Mouse (Mus musculus) midbrain, embryonic 14.5 days (tissue): Measurements from ENCODE around the gene Srpk2. TPM values are rescaled to one million over a fixed set of nuclear protein-coding genes. Genes with fewer than 3 reads are reported as not detected.

ENCODE experiments used
- ATAC-seq: fragments of 200-750 bp; cut with Nextera tagmentation; 2 replicates; pipeline ENCODE4 v1.8.0; 2017; ENCODE audit warnings: moderate number of reproducible peaks, moderate library complexity; ENCODE audit not compliant: low FRiP score, low TSS enrichment
- DNase-seq: peaks from one replicate; pipeline ENCODE4 v3.0.0-alpha.2; 2015
- H3K27ac ChIP-seq: fragments of 300-500 bp; sonication (generic); replicated peaks from 2 replicates; pipeline ENCODE4 v1.5.1; 2014; ENCODE audit warnings: mild to moderate bottlenecking, low read depth, low read length, moderate library complexity
- H3K27me3 ChIP-seq: fragments of 300-500 bp; sonication (generic); 2 replicates; pipeline ENCODE4 v1.6.1; 2014; ENCODE audit warnings: low read length, control low read depth, mixed read lengths; ENCODE audit not compliant: control insufficient read depth, insufficient read depth
- H3K36me3 ChIP-seq: fragments of 300-500 bp; sonication (generic); 2 replicates; pipeline ENCODE4 v1.6.1; 2014; ENCODE audit warnings: low read length, control low read depth; ENCODE audit not compliant: control insufficient read depth, insufficient read depth
- H3K4me1 ChIP-seq: fragments of 300-500 bp; sonication (generic); 2 replicates; pipeline ENCODE4 v1.6.1; 2014; ENCODE audit warnings: mild to moderate bottlenecking, antibody characterized with exemption, low read length, control low read depth; ENCODE audit not compliant: control insufficient read depth, insufficient read depth
- H3K4me2 ChIP-seq: fragments of 300-500 bp; sonication (generic); 2 replicates; pipeline ENCODE4 v1.6.1; 2014; ENCODE audit warnings: mild to moderate bottlenecking, low read length, moderate library complexity
- H3K4me3 ChIP-seq: fragments of 300-500 bp; sonication (generic); replicated peaks from 2 replicates; pipeline ENCODE4 v1.5.1; 2014; ENCODE audit warnings: low read depth, low read length
- H3K9ac ChIP-seq: fragments of 300-500 bp; sonication (generic); replicated peaks from 2 replicates; pipeline ENCODE4 v1.6.1; 2014; ENCODE audit warnings: mild to moderate bottlenecking, low read length, moderate library complexity
- H3K9me3 ChIP-seq: fragments of 300-500 bp; sonication (generic); 2 replicates; pipeline ENCODE4 v1.6.1; 2016; ENCODE audit warnings: low read length, control low read depth, mixed read lengths; ENCODE audit not compliant: control insufficient read depth
- WGBS: fragments of 180-500 bp; shearing (Covaris S2); extraction: QIAGEN DNeasy Blood & Tissue Kit; methylation state at CpG from one replicate; pipeline ENCODE4 v1.1.7; 2014; 5-methylcytosine and 5-hydroxymethylcytosine counted together
- polyA plus RNA-seq: library from polyadenylated mRNA; unstranded; fragments of >200 nt; fragmentation: Nextera tagmentation; extraction: Ambion mirVana; gene quantifications from 2 replicates; pipeline ENCODE4 v1.2.1, GENCODE M21; 2014

Srpk2 gene
- polyA plus RNA-seq, 1 experiment from 2014 or later, result 121 TPM

- Histone ChIP-seq H3K4me3 (no peak overlapping the region), H3K27ac (peak overlapping the region; percentile 21), H3K4me1 (no peaks in the 10 kb centered on the region), H3K27me3 (no peaks in the 10 kb centered on the region), H3K9me3 (no peaks in the 10 kb centered on the region), H3K9ac (no peak overlapping the region), H3K4me2 (no peak overlapping the region), H3K36me3 (peaks cover 51% of the 10 kb centered on the region)
- ATAC-seq, result peak; percentile 31; the same call in 1 of the 2 replicates
- WGBS, result 29% methylated on average over 3 of the region's 3 CpGs
- DNase-seq, result peak; percentile 68
These were observed 167.5 kb downstream of the Srpk2 start for GRCm38 (mm10) chr5:23516962-23517361.

GRCm38 (mm10) chr5:23515038-23515437 lies 169.4 kb downstream of the Srpk2 start:
- Histone ChIP-seq H3K4me1 (no peaks in the 10 kb centered on the region), H3K9me3 (no peaks in the 10 kb centered on the region), H3K36me3 (peaks cover 60% of the 10 kb centered on the region), H3K27me3 (no peaks in the 10 kb centered on the region), H3K27ac (no peak overlapping the region), H3K4me2 (no peak overlapping the region), H3K4me3 (no peak overlapping the region), H3K9ac (no peak overlapping the region)
- WGBS, result 96% methylated on average over 10 of the region's 10 CpGs
- no peak for ATAC-seq
- no peak for DNase-seq

GRCm38 (mm10) chr5:23513468-23513867 lies 170.9 kb downstream of the Srpk2 start:
- Histone ChIP-seq H3K4me3 (no peak overlapping the region), H3K9ac (no peak overlapping the region), H3K9me3 (no peaks in the 10 kb centered on the region), H3K27ac (no peak overlapping the region), H3K4me2 (no peak overlapping the region), H3K4me1 (no peaks in the 10 kb centered on the region), H3K27me3 (no peaks in the 10 kb centered on the region), H3K36me3 (peaks cover 69% of the 10 kb centered on the region)
- DNase-seq (no peak), ATAC-seq (no peak)
- 94% methylated on average over 13 of the region's 13 CpGs for WGBS

- H3K9ac ChIP-seq, result no peak overlapping the region
- no peak for DNase-seq
- WGBS, result 92% methylated on average over 7 of the region's 7 CpGs
- H3K36me3 ChIP-seq, result peaks cover 67% of the 10 kb centered on the region
- no peak overlapping the region for H3K4me2 ChIP-seq
- H3K4me3 ChIP-seq, result no peak overlapping the region
- no peak overlapping the region for H3K27ac ChIP-seq
- no peak for ATAC-seq
- no peaks in the 10 kb centered on the region for H3K4me1 ChIP-seq
- no peaks in the 10 kb centered on the region for H3K27me3 ChIP-seq
- H3K9me3 ChIP-seq, result no peaks in the 10 kb centered on the region
These were observed 171.9 kb downstream of the Srpk2 start for GRCm38 (mm10) chr5:23512556-23512955.

GRCm38 (mm10) chr5:23511456-23511855 lies 173.0 kb downstream of the Srpk2 start:
- Histone ChIP-seq H3K4me1 (no peaks in the 10 kb centered on the region), H3K27me3 (no peaks in the 10 kb centered on the region), H3K4me2 (no peak overlapping the region), H3K9ac (no peak overlapping the region), H3K9me3 (no peaks in the 10 kb centered on the region), H3K4me3 (no peak overlapping the region), H3K27ac (no peak overlapping the region), H3K36me3 (peaks cover 70% of the 10 kb centered on the region)
- DNase-seq (no peak), ATAC-seq (no peak)
- WGBS, result 93% methylated on average over 5 of the region's 5 CpGs

GRCm38 (mm10) chr5:23508630-23509029 lies 175.8 kb downstream of the Srpk2 start:
- no peak for ATAC-seq
- WGBS, result 77% methylated on average over 6 of the region's 6 CpGs
- Histone ChIP-seq H3K9me3 (no peaks in the 10 kb centered on the region), H3K4me3 (no peak overlapping the region), H3K9ac (no peak overlapping the region), H3K4me2 (no peak overlapping the region), H3K27me3 (no peaks in the 10 kb centered on the region), H3K4me1 (no peaks in the 10 kb centered on the region), H3K36me3 (peaks cover 66% of the 10 kb centered on the region), H3K27ac (peak overlapping the region; percentile 52; the same call in 1 of the 2 replicates)
- peak; percentile 28 for DNase-seq

- Histone ChIP-seq H3K9ac (no peak overlapping the region), H3K36me3 (peaks cover 65% of the 10 kb centered on the region), H3K4me1 (no peaks in the 10 kb centered on the region), H3K27me3 (no peaks in the 10 kb centered on the region), H3K4me2 (no peak overlapping the region), H3K9me3 (no peaks in the 10 kb centered on the region), H3K27ac (0 out of 2 replicates have a peak overlapping the region, but pooled peaks have one; percentile 1), H3K4me3 (no peak overlapping the region)
- no peak for DNase-seq
- WGBS, result 71% methylated on average over 4 of the region's 4 CpGs
- no peak for ATAC-seq
These were observed 177.2 kb downstream of the Srpk2 start for GRCm38 (mm10) chr5:23507210-23507609.

- Histone ChIP-seq H3K36me3 (peaks cover 70% of the 10 kb centered on the region), H3K27ac (no peak overlapping the region), H3K4me3 (no peak overlapping the region), H3K4me1 (no peaks in the 10 kb centered on the region), H3K9me3 (no peaks in the 10 kb centered on the region), H3K27me3 (no peaks in the 10 kb centered on the region), H3K4me2 (no peak overlapping the region), H3K9ac (no peak overlapping the region)
- ATAC-seq (no peak), DNase-seq (no peak)
- WGBS, result 94% methylated on average over 3 of the region's 3 CpGs
These were observed 178.8 kb downstream of the Srpk2 start for GRCm38 (mm10) chr5:23505578-23505977.

- H3K9ac ChIP-seq, result no peak overlapping the region
- H3K27ac ChIP-seq, result no peak overlapping the region
- H3K9me3 ChIP-seq, result no peaks in the 10 kb centered on the region
- H3K4me3 ChIP-seq, result no peak overlapping the region
- no peaks in the 10 kb centered on the region for H3K27me3 ChIP-seq
- WGBS, result 81% methylated on average over 13 of the region's 13 CpGs
- no peaks in the 10 kb centered on the region for H3K4me1 ChIP-seq
- peaks cover 77% of the 10 kb centered on the region for H3K36me3 ChIP-seq
- DNase-seq, result no peak
- peak; percentile 43; the same call in 1 of the 2 replicates for ATAC-seq
- H3K4me2 ChIP-seq, result no peak overlapping the region
These were observed 182.0 kb downstream of the Srpk2 start for GRCm38 (mm10) chr5:23502317-23502937.
